Mouse (Mus musculus): ENCODE results near the gene Zwint.

DNA sequence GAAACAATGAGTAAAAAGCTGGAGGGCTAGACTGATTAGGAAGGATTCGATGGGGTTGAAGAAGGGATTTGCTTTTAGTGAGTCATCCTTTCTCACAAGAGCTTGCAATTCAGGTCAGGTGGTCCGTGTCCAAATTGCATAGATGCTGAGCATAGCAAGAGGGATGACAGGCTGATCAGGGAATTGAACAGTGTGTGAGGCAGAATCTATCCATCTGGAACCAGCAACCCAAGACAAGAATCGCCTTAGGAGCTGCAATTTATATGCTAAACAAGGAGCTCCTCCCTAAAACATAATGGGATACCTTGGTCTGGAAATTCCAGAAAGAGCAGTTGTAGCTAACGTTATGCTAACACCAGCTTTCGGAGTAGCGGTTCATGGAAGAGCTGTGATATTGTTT, 3.8 kb upstream of the Zwint start:
- no peak for TF ChIP-seq USF1 (IDR thresholded peaks at IDR 0.05; ENCODE audit: low read depth, low read length)
- no peak for TF ChIP-seq CTCF (conservative IDR thresholded peaks at IDR 0.05 in 1 of 2, IDR thresholded peaks at IDR 0.05 in 1 of 2; ENCODE audit: low read depth in 2 of 2, low read length in 2 of 2)
- TF ChIP-seq GABPA (IDR thresholded peaks at IDR 0.05; ENCODE audit: insufficient replicate concordance, low read depth, low read length) = no peak
- no peak for TF ChIP-seq MAX (IDR thresholded peaks at IDR 0.05; ENCODE audit: low read length)
- no peak for TF ChIP-seq TBP (conservative IDR thresholded peaks at IDR 0.05; ENCODE audit: low read depth, low read length)
- TF ChIP-seq MEF2A (IDR thresholded peaks at IDR 0.05; ENCODE audit: borderline replicate concordance, low read depth, low read length) = no peak
- TF ChIP-seq POLR2A (IDR thresholded peaks at IDR 0.05; ENCODE audit: low read depth, low read length) = no peak
- no peak for TF ChIP-seq E2F4 (IDR thresholded peaks at IDR 0.05; ENCODE audit: insufficient replicate concordance, low read depth, low read length)
- no peak for TF ChIP-seq MXI1 (IDR thresholded peaks at IDR 0.05; ENCODE audit: low read depth, low read length)
- no peak for TF ChIP-seq CHD1 (IDR thresholded peaks at IDR 0.05; ENCODE audit: low read depth, low read length)

Data from CH12.LX (cell line).